Mouse (Mus musculus) liver, embryonic 11.5 days (tissue): ENCODE results near the gene Cwc25. TPM values are rescaled to one million over a fixed set of nuclear protein-coding genes. Genes with fewer than 3 reads are reported as not detected.
"Not testable (repeated sequence)": the region's sequence is repeated elsewhere in the genome, so short reads cannot be mapped to it uniquely, and the experiment has no call there.

ENCODE experiments used
- ATAC-seq: fragments of 200-750 bp; cut with Nextera tagmentation; replicated peaks from 2 replicates; pipeline ENCODE4 v1.8.0; 2017; ENCODE audit warnings: moderate number of reproducible peaks, mild to moderate bottlenecking, moderate TSS enrichment, moderate library complexity; ENCODE audit not compliant: low FRiP score
- DNase-seq: peaks from one replicate; pipeline ENCODE4 v3.0.0-alpha.2; 2017; ENCODE audit warnings: low spot score
- H3K27ac ChIP-seq: fragments of 300-500 bp; sonication (generic); 2 replicates; pipeline ENCODE4 v1.5.1; 2014; ENCODE audit warnings: mild to moderate bottlenecking, low read depth, low read length, control low read depth
- H3K27me3 ChIP-seq: fragments of 300-500 bp; sonication (generic); replicated peaks from 2 replicates; pipeline ENCODE4 v1.6.1; 2014; ENCODE audit warnings: low read length, mixed read lengths; ENCODE audit not compliant: control insufficient read depth, insufficient read depth
- H3K36me3 ChIP-seq: fragments of 300-500 bp; sonication (generic); 2 replicates; pipeline ENCODE4 v1.6.1; 2014; ENCODE audit warnings: mild to moderate bottlenecking, low read length, moderate library complexity, mixed read lengths; ENCODE audit not compliant: control insufficient read depth, insufficient read depth
- H3K4me1 ChIP-seq: fragments of 300-500 bp; sonication (generic); replicated peaks from 2 replicates; pipeline ENCODE4 v1.6.1; 2014; ENCODE audit warnings: low read length, mixed read lengths; ENCODE audit not compliant: control insufficient read depth, insufficient read depth
- H3K4me2 ChIP-seq: fragments of 300-500 bp; sonication (generic); 2 replicates; pipeline ENCODE4 v1.6.1; 2014; ENCODE audit warnings: mild to moderate bottlenecking, control low read depth, moderate library complexity
- H3K4me3 ChIP-seq: fragments of 300-500 bp; sonication (generic); 2 replicates; pipeline ENCODE4 v1.5.1; 2014; ENCODE audit warnings: low read depth, low read length, control low read depth
- H3K9ac ChIP-seq: fragments of 300-500 bp; sonication (generic); 2 replicates; pipeline ENCODE4 v1.6.1; 2014; ENCODE audit warnings: low read depth, low read length, control low read depth
- H3K9me3 ChIP-seq: fragments of 300-500 bp; sonication (generic); 2 replicates; pipeline ENCODE4 v1.6.1; 2016; ENCODE audit warnings: low read length, inconsistent platforms, mixed read lengths; ENCODE audit not compliant: control insufficient read depth
- WGBS: fragments of 180-500 bp; shearing (Covaris S2); extraction: QIAGEN DNeasy Blood & Tissue Kit; methylation state at CpG from one replicate; pipeline ENCODE4 v1.1.7; 2014; 5-methylcytosine and 5-hydroxymethylcytosine counted together
- polyA plus RNA-seq: library from polyadenylated mRNA; unstranded; fragments of >200 nt; fragmentation: Nextera tagmentation; extraction: Ambion mirVana; gene quantifications from 2 replicates; pipeline ENCODE4 v1.2.1, GENCODE M21; 2014

Cwc25 gene
- polyA plus RNA-seq, 1 experiment from 2014 or later: 12.9 TPM

DNA sequence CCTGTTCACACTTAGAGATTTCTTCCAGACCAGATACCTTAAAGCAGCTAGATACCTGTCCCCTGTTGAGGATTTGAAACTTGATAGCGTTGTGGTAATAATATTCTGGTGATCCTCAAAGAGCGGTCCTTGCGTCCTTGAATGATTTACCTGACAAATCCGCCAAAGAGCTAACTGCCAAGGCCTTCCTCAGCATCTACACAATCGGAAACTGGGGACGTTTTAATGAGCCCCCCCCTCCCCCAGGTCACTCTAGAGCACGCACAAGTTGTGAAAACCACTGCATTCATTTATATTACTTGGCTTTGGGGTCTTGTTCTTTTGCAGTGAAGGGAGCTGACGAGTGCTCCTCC is 31.7 kb upstream of the Cwc25 start:
- peak overlapping the region; percentile 72 for H3K4me2 ChIP-seq
- H3K9me3 ChIP-seq: no peaks in the 10 kb centered on the region
- no peak for ATAC-seq
- no peak overlapping the region for H3K9ac ChIP-seq
- 0 out of 2 replicates have a peak, but pooled peaks cover 2% of the 10 kb centered on the region for H3K36me3 ChIP-seq
- H3K27ac ChIP-seq: no peak overlapping the region
- H3K27me3 ChIP-seq: no peaks in the 10 kb centered on the region
- WGBS: 44% methylated on average over 8 of the region's 8 CpGs
- no peak for DNase-seq
- peak overlapping the region; percentile 64 for H3K4me3 ChIP-seq
- H3K4me1 ChIP-seq: peaks cover 22% of the 10 kb centered on the region

DNA sequence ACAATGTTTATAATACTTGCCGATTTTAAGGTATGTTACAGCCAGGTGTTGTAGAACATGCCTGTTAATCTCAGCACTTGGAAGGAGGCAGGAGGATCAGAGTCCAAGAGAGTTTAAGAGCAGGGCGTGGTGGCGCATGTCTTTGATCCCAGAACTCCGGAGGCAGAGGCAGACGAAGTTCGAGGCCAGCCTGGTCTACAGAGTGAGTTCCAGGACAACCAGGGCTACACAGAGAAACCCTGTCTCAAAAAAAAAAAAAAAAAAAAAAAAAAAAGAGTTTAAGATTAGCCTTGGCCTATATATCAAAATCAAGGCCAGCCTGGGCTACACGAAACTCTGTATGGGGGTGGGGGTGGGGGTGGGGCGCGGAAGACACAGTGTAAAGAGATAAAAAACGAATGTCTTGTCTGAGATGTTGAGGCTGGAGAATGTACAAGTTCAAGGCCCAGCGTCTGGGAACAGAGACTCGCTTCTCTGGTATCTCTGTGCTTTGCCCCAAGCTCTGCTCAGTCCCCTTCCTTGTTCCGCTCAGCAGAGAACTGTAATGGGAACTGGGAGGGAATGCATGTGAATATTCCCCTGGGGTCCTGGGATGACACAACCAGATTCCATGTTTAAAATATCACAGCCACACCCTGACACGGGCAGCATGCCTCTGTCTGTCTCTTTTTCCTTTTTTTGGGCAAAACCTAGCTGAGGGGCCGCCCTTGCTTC is 31.2 kb upstream of the Cwc25 start:
- Histone ChIP-seq H3K36me3 (0 out of 2 replicates have a peak, but pooled peaks cover 2% of the 10 kb centered on the region), H3K9me3 (no peaks in the 10 kb centered on the region), H3K4me3 (peak overlapping the region; percentile 64), H3K27me3 (no peaks in the 10 kb centered on the region), H3K4me2 (peak overlapping the region; percentile 72), H3K27ac (no peak overlapping the region), H3K4me1 (peaks cover 22% of the 10 kb centered on the region), H3K9ac (no peak overlapping the region)
- 47% methylated on average over 15 of the region's 15 CpGs for WGBS
- ATAC-seq (no peak), DNase-seq (no peak)

GRCm38 (mm10) chr11:97796910-97797309 is 30.6 kb upstream of the Cwc25 start:
- H3K27ac ChIP-seq: no peak overlapping the region
- H3K9me3 ChIP-seq: no peaks in the 10 kb centered on the region
- 4% methylated on average over 6 of the region's 6 CpGs for WGBS
- ATAC-seq (no peak), DNase-seq (peak; percentile 66)
- H3K9ac ChIP-seq: no peak overlapping the region
- H3K36me3 ChIP-seq: no peaks in the 10 kb centered on the region
- H3K27me3 ChIP-seq: no peaks in the 10 kb centered on the region
- H3K4me2 ChIP-seq: peak overlapping the region; percentile 39; the same call in 1 of the 2 replicates
- peaks cover 18% of the 10 kb centered on the region for H3K4me1 ChIP-seq
- 0 out of 2 replicates have a peak overlapping the region, but pooled peaks have one; percentile 12 for H3K4me3 ChIP-seq

GRCm38 (mm10) chr11:97793165-97793564 is 26.8 kb upstream of the Cwc25 start:
- ATAC-seq (no peak), DNase-seq (no peak)
- H3K9ac ChIP-seq: no peak overlapping the region
- no peak overlapping the region for H3K4me3 ChIP-seq
- 3% methylated on average over 2 of the region's 2 CpGs for WGBS
- H3K27ac ChIP-seq: no peak overlapping the region
- H3K36me3 ChIP-seq: no peaks in the 10 kb centered on the region
- no peaks in the 10 kb centered on the region for H3K9me3 ChIP-seq
- H3K4me1 ChIP-seq: peaks cover 6% of the 10 kb centered on the region
- H3K4me2 ChIP-seq: no peak overlapping the region
- no peaks in the 10 kb centered on the region for H3K27me3 ChIP-seq

- H3K9ac ChIP-seq, H3K4me3 ChIP-seq, H3K36me3 ChIP-seq, H3K27ac ChIP-seq, H3K4me2 ChIP-seq, H3K9me3 ChIP-seq, H3K27me3 ChIP-seq, DNase-seq, H3K4me1 ChIP-seq, ATAC-seq: not testable (repeated sequence)
- WGBS: 78% methylated on average over 2 of the region's 2 CpGs
Observed at GRCm38 (mm10) chr11:97790778-97791438, 24.6 kb upstream of the Cwc25 start.

DNA sequence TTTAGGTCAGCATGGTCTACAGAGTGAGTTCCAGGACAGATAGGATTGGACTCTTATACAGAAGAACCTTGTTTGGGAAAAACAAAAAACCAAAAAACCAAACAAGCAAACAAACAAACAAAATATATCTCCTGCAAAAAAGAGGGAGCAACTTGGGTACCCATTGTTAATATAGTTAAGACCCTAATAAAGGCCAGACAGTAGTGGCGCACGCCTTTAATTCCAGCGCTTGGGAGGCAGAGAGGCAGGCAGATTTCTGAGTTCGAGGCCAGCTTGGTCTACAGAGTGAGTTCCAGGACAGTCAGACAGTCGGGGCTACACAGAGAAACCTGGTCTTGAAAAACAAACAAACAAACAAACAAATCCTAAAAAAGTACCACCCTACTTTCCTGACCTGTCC is 23.4 kb upstream of the Cwc25 start:
- Histone ChIP-seq H3K4me3 (no peak overlapping the region), H3K36me3 (no peaks in the 10 kb centered on the region), H3K4me2 (no peak overlapping the region), H3K27me3 (no peaks in the 10 kb centered on the region), H3K27ac (no peak overlapping the region), H3K4me1 (no peaks in the 10 kb centered on the region), H3K9me3 (no peaks in the 10 kb centered on the region; the same call in 1 of the 2 replicates), H3K9ac (no peak overlapping the region)
- no peak for DNase-seq
- no peak for ATAC-seq
- 86% methylated on average over 5 of the region's 5 CpGs for WGBS

DNA sequence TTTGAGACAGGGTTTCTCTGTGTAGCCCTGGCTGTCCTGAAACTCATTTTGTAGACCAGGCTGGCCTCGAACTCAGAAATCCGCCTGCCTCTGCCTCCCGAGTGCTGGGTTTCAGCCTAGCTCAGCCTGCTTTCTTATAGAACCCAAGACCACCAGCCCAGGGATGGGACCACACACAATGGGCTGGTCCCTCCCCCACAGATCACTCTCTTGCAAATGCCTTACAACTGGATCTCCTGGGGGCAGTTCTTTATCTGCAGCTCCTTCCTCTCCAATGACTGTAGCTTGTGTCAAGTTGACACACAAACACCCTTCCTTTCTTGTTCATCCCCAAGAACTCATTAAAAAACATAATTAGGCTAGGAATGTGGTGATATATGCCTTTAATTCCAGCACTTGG is 21.6 kb upstream of the Cwc25 start:
- H3K9ac ChIP-seq: no peak overlapping the region
- no peaks in the 10 kb centered on the region for H3K27me3 ChIP-seq
- WGBS: 84% methylated on average over 3 of the region's 3 CpGs
- ATAC-seq: no peak
- no peaks in the 10 kb centered on the region; the same call in 1 of the 2 replicates for H3K9me3 ChIP-seq
- DNase-seq: no peak
- no peak overlapping the region for H3K4me3 ChIP-seq
- no peak overlapping the region for H3K4me2 ChIP-seq
- no peak overlapping the region for H3K27ac ChIP-seq
- H3K36me3 ChIP-seq: no peaks in the 10 kb centered on the region
- no peaks in the 10 kb centered on the region for H3K4me1 ChIP-seq

DNA sequence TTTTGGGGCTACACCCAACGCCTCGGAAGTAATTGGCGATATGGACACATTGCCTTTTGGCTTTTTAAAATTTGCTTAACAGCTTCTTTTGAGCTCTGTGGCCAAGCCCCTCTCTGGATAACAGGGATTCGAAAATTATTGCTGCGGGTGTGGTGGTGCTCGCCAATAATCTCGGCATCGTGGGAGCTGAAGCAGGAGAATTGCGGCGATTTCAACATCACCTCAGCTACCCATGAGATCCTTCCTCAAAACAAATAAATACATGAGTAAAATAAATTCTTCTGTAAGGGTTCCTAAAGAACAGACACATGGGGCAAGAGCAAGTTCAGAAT is 16.2 kb upstream of the Cwc25 start:
- Histone ChIP-seq H3K4me1 (peaks cover 11% of the 10 kb centered on the region), H3K27ac (peak overlapping the region; percentile 95), H3K27me3 (no peaks in the 10 kb centered on the region), H3K36me3 (peaks cover 34% of the 10 kb centered on the region), H3K4me3 (peak overlapping the region; percentile 97), H3K9ac (peak overlapping the region; percentile 100), H3K9me3 (no peaks in the 10 kb centered on the region; the same call in 1 of the 2 replicates), H3K4me2 (peak overlapping the region; percentile 92)
- no peak for DNase-seq
- under 1% methylated on average over 10 of the region's 10 CpGs for WGBS
- ATAC-seq: no peak
